Mouse (Mus musculus) spleen, adult 2 months (tissue): Measurements from ENCODE around the gene Chchd1.

Source experiments
- CTCF ChIP-seq: fragments of 200-500 bp; IDR thresholded peaks from 2 replicates; pipeline ENCODE4 v1.5.1; 2011; ENCODE audit warnings: mild to moderate bottlenecking, inconsistent platforms; ENCODE audit not compliant: insufficient read depth, insufficient read length, insufficient replicate concordance; ENCODE audit errors: extremely low read depth
- POLR2A ChIP-seq: fragments of 200-500 bp; IDR thresholded peaks from 2 replicates; pipeline ENCODE4 v1.6.1; 2011; ENCODE audit warnings: low read depth, low read length, inconsistent platforms

DNA sequence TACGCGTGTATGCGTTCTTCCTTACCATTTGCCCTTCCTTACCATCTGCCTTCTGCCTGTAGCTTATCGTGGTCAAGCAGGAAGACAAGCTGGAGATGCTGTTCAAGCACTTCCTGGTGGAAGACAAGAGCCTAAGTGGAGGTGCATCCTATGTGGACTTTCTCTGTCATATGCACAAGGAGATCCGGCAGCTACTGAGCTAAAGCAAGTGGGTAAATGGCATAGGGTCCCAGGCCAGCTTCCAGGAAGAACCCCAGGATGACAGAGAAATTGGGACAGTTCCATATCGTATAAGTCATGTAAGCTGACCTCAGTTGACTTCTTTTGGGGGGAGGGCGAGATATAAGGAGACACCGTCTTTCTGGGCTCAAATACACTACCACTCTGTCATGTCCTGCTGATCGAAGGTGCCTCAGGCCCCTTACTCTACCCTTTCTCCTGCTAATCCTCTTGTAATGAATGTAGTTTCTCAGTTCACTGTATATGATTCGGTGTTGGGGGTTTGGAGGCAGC lies 9.2 kb upstream of the Chchd1 start:
- no peak for TF ChIP-seq CTCF
- TF ChIP-seq POLR2A = no peak
